Mouse (Mus musculus): ENCODE results near the gene Zfp90. TPM values are rescaled to one million over a fixed set of nuclear protein-coding genes. Genes with fewer than 3 reads are reported as not detected.

The Zfp90 gene
- polyA plus RNA-seq, 1 experiment from 2014 or later = 2.9 TPM

DNA sequence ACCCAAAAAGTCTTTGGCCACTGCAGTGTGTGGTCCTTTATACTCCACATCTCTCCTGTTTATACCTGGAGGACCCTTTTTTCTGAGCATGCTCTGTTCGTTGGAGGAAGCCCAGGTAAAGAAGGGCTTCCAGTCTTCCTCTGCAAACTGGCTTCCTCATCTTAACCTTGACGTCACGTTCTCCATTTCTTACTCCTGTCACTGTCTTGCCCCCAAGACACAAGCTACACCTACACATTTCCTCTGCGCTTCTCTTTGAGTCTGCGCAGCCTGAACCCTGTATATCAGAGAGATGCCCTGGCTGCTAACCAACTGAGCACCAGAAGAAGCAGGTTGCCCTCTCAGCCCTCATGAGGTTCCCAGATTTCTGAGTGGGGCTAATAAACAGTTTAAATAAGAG, 35.8 kb upstream of the Zfp90 start:
- no peaks in the 10 kb centered on the region for H3K36me3 ChIP-seq (replicated peaks; ENCODE audit: insufficient read depth, low read length)
- no peak overlapping the region for H3K4me3 ChIP-seq (ENCODE audit: low read depth, low read length)
- no peak overlapping the region for H3K4me2 ChIP-seq (ENCODE audit: low read depth, low read length)
- H3K9ac ChIP-seq (replicated peaks) = no peak overlapping the region
- ATAC-seq (no peak), DNase-seq (no peak)
- H3K9me3 ChIP-seq (ENCODE audit: low read length) = no peaks in the 10 kb centered on the region
- H3K27ac ChIP-seq (ENCODE audit: low read depth) = no peak overlapping the region
- no peak for TF ChIP-seq EP300 (IDR thresholded peaks at IDR 0.05; ENCODE audit: low read depth)
- H3K4me1 ChIP-seq (ENCODE audit: insufficient read depth) = no peaks in the 10 kb centered on the region
- no peaks in the 10 kb centered on the region for H3K27me3 ChIP-seq (ENCODE audit: insufficient read depth, low read length)
- WGBS (ENCODE audit: insufficient replicate concordance) = 53% methylated on average over 5 of the region's 5 CpGs

- no peak for DNase-seq
Observed at GRCm38 (mm10) chr8:106381026-106381425, 34.1 kb upstream of the Zfp90 start.

GRCm38 (mm10) chr8:106387801-106388415, 27.2 kb upstream of the Zfp90 start:
- ATAC-seq (no peak), DNase-seq (no peak)
- Histone ChIP-seq H3K27me3 (ENCODE audit: insufficient read depth, low read length) (no peaks in the 10 kb centered on the region), H3K36me3 (replicated peaks; ENCODE audit: insufficient read depth, low read length) (no peaks in the 10 kb centered on the region), H3K4me2 (ENCODE audit: low read depth, low read length) (no peak overlapping the region), H3K27ac (ENCODE audit: low read depth) (no peak overlapping the region), H3K9me3 (ENCODE audit: low read length) (no peaks in the 10 kb centered on the region), H3K9ac (replicated peaks) (no peak overlapping the region), H3K4me3 (ENCODE audit: low read depth, low read length) (no peak overlapping the region), H3K4me1 (ENCODE audit: insufficient read depth) (no peaks in the 10 kb centered on the region)
- TF ChIP-seq CTCF (IDR thresholded peaks at IDR 0.05; ENCODE audit: low read depth) = no peak
- WGBS (ENCODE audit: insufficient replicate concordance) = 73% methylated on average over 9 of the region's 9 CpGs

More at GRCm38 (mm10) chr8:106381026-106381425, 34.1 kb upstream of the Zfp90 start:
- H3K27me3 ChIP-seq (ENCODE audit: insufficient read depth, low read length) = no peaks in the 10 kb centered on the region
- H3K4me1 ChIP-seq (ENCODE audit: insufficient read depth) = no peaks in the 10 kb centered on the region
- no peak overlapping the region for H3K27ac ChIP-seq (ENCODE audit: low read depth)
- no peaks in the 10 kb centered on the region for H3K9me3 ChIP-seq (ENCODE audit: low read length)
- H3K9ac ChIP-seq (replicated peaks) = no peak overlapping the region
- no peak overlapping the region for H3K4me3 ChIP-seq (ENCODE audit: low read depth, low read length)
- WGBS (ENCODE audit: insufficient replicate concordance) = 70% methylated on average over 6 of the region's 6 CpGs
- no peaks in the 10 kb centered on the region for H3K36me3 ChIP-seq (replicated peaks; ENCODE audit: insufficient read depth, low read length)
- no peak for TF ChIP-seq CTCF (IDR thresholded peaks at IDR 0.05; ENCODE audit: low read depth)
- no peak for TF ChIP-seq EP300 (IDR thresholded peaks at IDR 0.05; ENCODE audit: low read depth)
- ATAC-seq = no peak
- H3K4me2 ChIP-seq (ENCODE audit: low read depth, low read length) = no peak overlapping the region

- WGBS (ENCODE audit: insufficient replicate concordance) = 32% methylated on average over 4 of the region's 4 CpGs
- no peak overlapping the region for H3K4me3 ChIP-seq (ENCODE audit: low read depth, low read length)
Observed at GRCm38 (mm10) chr8:106394493-106394892, 20.6 kb upstream of the Zfp90 start.

GRCm38 (mm10) chr8:106399694-106400093, 15.4 kb upstream of the Zfp90 start:
- Histone ChIP-seq H3K27me3 (ENCODE audit: insufficient read depth, low read length) (no peaks in the 10 kb centered on the region), H3K36me3 (replicated peaks; ENCODE audit: insufficient read depth, low read length) (no peaks in the 10 kb centered on the region), H3K27ac (ENCODE audit: low read depth) (no peak overlapping the region), H3K4me2 (ENCODE audit: low read depth, low read length) (no peak overlapping the region), H3K9me3 (ENCODE audit: low read length) (no peaks in the 10 kb centered on the region), H3K9ac (replicated peaks) (no peak overlapping the region), H3K4me1 (ENCODE audit: insufficient read depth) (no peaks in the 10 kb centered on the region), H3K4me3 (ENCODE audit: low read depth, low read length) (no peak overlapping the region)
- TF ChIP-seq EP300 (IDR thresholded peaks at IDR 0.05; ENCODE audit: low read depth) (no peak), CTCF (IDR thresholded peaks at IDR 0.05; ENCODE audit: low read depth) (no peak)
- ATAC-seq (no peak), DNase-seq (no peak)
- 48% methylated on average over 8 of the region's 8 CpGs for WGBS (ENCODE audit: insufficient replicate concordance)

More at GRCm38 (mm10) chr8:106394493-106394892, 20.6 kb upstream of the Zfp90 start:
- no peak for TF ChIP-seq EP300 (IDR thresholded peaks at IDR 0.05; ENCODE audit: low read depth)
- TF ChIP-seq CTCF (IDR thresholded peaks at IDR 0.05; ENCODE audit: low read depth) = no peak
- 0 out of 2 replicates have a peak overlapping the region, but pooled peaks have one; percentile 26 for H3K27ac ChIP-seq (ENCODE audit: low read depth)
- H3K4me1 ChIP-seq (ENCODE audit: insufficient read depth) = no peaks in the 10 kb centered on the region
- H3K36me3 ChIP-seq (replicated peaks; ENCODE audit: insufficient read depth, low read length) = no peaks in the 10 kb centered on the region
- H3K4me2 ChIP-seq (ENCODE audit: low read depth, low read length) = no peak overlapping the region
- no peaks in the 10 kb centered on the region for H3K27me3 ChIP-seq (ENCODE audit: insufficient read depth, low read length)
- DNase-seq = no peak
- H3K9me3 ChIP-seq (ENCODE audit: low read length) = no peaks in the 10 kb centered on the region
- 0 out of 2 replicates have a peak, but pooled peaks have one; percentile 7 for ATAC-seq
- H3K9ac ChIP-seq (replicated peaks) = no peak overlapping the region

- Histone ChIP-seq H3K4me3 (ENCODE audit: low read depth, low read length) (no peak overlapping the region), H3K9ac (replicated peaks) (no peak overlapping the region), H3K4me2 (ENCODE audit: low read depth, low read length) (no peak overlapping the region), H3K27me3 (ENCODE audit: insufficient read depth, low read length) (no peaks in the 10 kb centered on the region), H3K36me3 (replicated peaks; ENCODE audit: insufficient read depth, low read length) (no peaks in the 10 kb centered on the region), H3K9me3 (ENCODE audit: low read length) (no peaks in the 10 kb centered on the region), H3K27ac (ENCODE audit: low read depth) (no peak overlapping the region), H3K4me1 (ENCODE audit: insufficient read depth) (no peaks in the 10 kb centered on the region)
- 61% methylated on average over 5 of the region's 5 CpGs for WGBS (ENCODE audit: insufficient replicate concordance)
- ATAC-seq (no peak), DNase-seq (no peak)
- TF ChIP-seq EP300 (IDR thresholded peaks at IDR 0.05; ENCODE audit: low read depth) = no peak
- no peak for TF ChIP-seq CTCF (IDR thresholded peaks at IDR 0.05; ENCODE audit: low read depth)
Observed at GRCm38 (mm10) chr8:106400181-106400580, 14.9 kb upstream of the Zfp90 start.

All from liver, postnatal 0 days (tissue).